Mouse (Mus musculus) embryo, embryonic 9.5 days (tissue): ENCODE measurements at regions not wholly inside any gene's neighbourhood (a gene's known extent, or its start where the extent isn't known, plus 50 kb on each side); places are given as distances from the start of the nearest gene placed in this dataset.

Experiments
- DNase-seq: peaks from one replicate; pipeline ENCODE4 v3.0.0-alpha.2; 2017; ENCODE audit errors: extremely low spot score

GRCm38 (mm10) chr13:56021716-56022115 is 114.4 kb downstream of the H2afy start:
- no peak for DNase-seq

GRCm38 (mm10) chr13:56014006-56014405 is 122.2 kb downstream of the H2afy start:
- no peak for DNase-seq

- DNase-seq: peak; percentile 25
These were observed 125.7 kb downstream of the H2afy start for GRCm38 (mm10) chr13:56010416-56010815.

GRCm38 (mm10) chr13:56006827-56007226 is 129.3 kb downstream of the H2afy start:
- no peak for DNase-seq

- no peak for DNase-seq
These were observed 130.4 kb downstream of the H2afy start for GRCm38 (mm10) chr13:56005746-56006145.

GRCm38 (mm10) chr13:56003724-56004393 is 132.3 kb downstream of the H2afy start:
- no peak for DNase-seq

- no peak for DNase-seq
These were observed 140.9 kb downstream of the H2afy start for GRCm38 (mm10) chr13:55995255-55995654.

- no peak for DNase-seq
These were observed 141.7 kb downstream of the H2afy start for GRCm38 (mm10) chr13:55994460-55994859.

- no peak for DNase-seq
These were observed 143.5 kb downstream of the H2afy start for GRCm38 (mm10) chr13:55992699-55993098.

- DNase-seq: no peak
These were observed 144.9 kb downstream of the H2afy start for GRCm38 (mm10) chr13:55991216-55991615.

- DNase-seq: no peak
These were observed 146.0 kb downstream of the H2afy start for GRCm38 (mm10) chr13:55990186-55990585.

- no peak for DNase-seq
These were observed 146.8 kb downstream of the H2afy start for GRCm38 (mm10) chr13:55989401-55989800.

- DNase-seq: no peak
These were observed 149.4 kb upstream of the Pitx1 start for GRCm38 (mm10) chr13:55985396-55985795.

- no peak for DNase-seq
These were observed 148.8 kb upstream of the Pitx1 start for GRCm38 (mm10) chr13:55984772-55985171.

- no peak for DNase-seq
These were observed 147.9 kb upstream of the Pitx1 start for GRCm38 (mm10) chr13:55983851-55984250.

GRCm38 (mm10) chr13:55981041-55981440 is 145.0 kb upstream of the Pitx1 start:
- DNase-seq: no peak

GRCm38 (mm10) chr13:55977902-55978301 is 141.9 kb upstream of the Pitx1 start:
- DNase-seq: no peak

- DNase-seq: peak; percentile 36
These were observed 141.0 kb upstream of the Pitx1 start for GRCm38 (mm10) chr13:55976911-55977381.

GRCm38 (mm10) chr13:55974105-55974504 is 138.1 kb upstream of the Pitx1 start:
- no peak for DNase-seq

- no peak for DNase-seq
These were observed 134.7 kb upstream of the Pitx1 start for GRCm38 (mm10) chr13:55970687-55971086.

- DNase-seq: no peak
These were observed 133.5 kb upstream of the Pitx1 start for GRCm38 (mm10) chr13:55969473-55969872.

GRCm38 (mm10) chr13:55967151-55967550 is 131.2 kb upstream of the Pitx1 start:
- no peak for DNase-seq

- peak; percentile 85 for DNase-seq
These were observed 127.1 kb upstream of the Pitx1 start for GRCm38 (mm10) chr13:55963005-55963620.
